Mouse (Mus musculus) neural tube, embryonic 14.5 days (tissue): ENCODE measurements at regions not wholly inside any gene's neighbourhood (a gene's known extent, or its start where the extent isn't known, plus 50 kb on each side); places are given as distances from the start of the nearest gene placed in this dataset.

ENCODE experiments used
- ATAC-seq: fragments of 200-750 bp; cut with Nextera tagmentation; 2 replicates; pipeline ENCODE4 v1.8.0; 2017; ENCODE audit warnings: low read depth, mild to moderate bottlenecking, moderate TSS enrichment, moderate library complexity
- H3K27ac ChIP-seq: fragments of 300-500 bp; sonication (generic); 2 replicates; pipeline ENCODE4 v1.5.1; 2014; ENCODE audit warnings: low read depth, mild to moderate bottlenecking, control low read depth, low read length, moderate library complexity, mixed read lengths
- H3K27me3 ChIP-seq: fragments of 300-500 bp; sonication (generic); 2 replicates; pipeline ENCODE4 v1.6.1; 2014; ENCODE audit warnings: low read length; ENCODE audit not compliant: control insufficient read depth, insufficient read depth
- H3K36me3 ChIP-seq: fragments of 300-500 bp; sonication (generic); 2 replicates; pipeline ENCODE4 v1.6.1; 2014; ENCODE audit warnings: low read length, mixed read lengths; ENCODE audit not compliant: control insufficient read depth, insufficient read depth
- H3K4me1 ChIP-seq: fragments of 300-500 bp; sonication (generic); 2 replicates; pipeline ENCODE4 v1.6.1; 2014; ENCODE audit warnings: low read length; ENCODE audit not compliant: control insufficient read depth, insufficient read depth
- H3K4me2 ChIP-seq: fragments of 300-500 bp; sonication (generic); 2 replicates; pipeline ENCODE4 v1.6.1; 2014; ENCODE audit warnings: mild to moderate bottlenecking, low read depth, low read length, control low read depth
- H3K4me3 ChIP-seq: fragments of 300-500 bp; sonication (generic); 2 replicates; pipeline ENCODE4 v1.5.1; 2014; ENCODE audit warnings: low read depth, low read length, control low read depth, mixed read lengths
- H3K9ac ChIP-seq: fragments of 300-500 bp; sonication (generic); replicated peaks from 2 replicates; pipeline ENCODE4 v1.6.1; 2014; ENCODE audit warnings: low read depth, mild to moderate bottlenecking, control low read depth, low read length, mixed read lengths
- H3K9me3 ChIP-seq: fragments of 300-500 bp; sonication (generic); 2 replicates; pipeline ENCODE4 v1.6.1; 2016; ENCODE audit warnings: low read length; ENCODE audit not compliant: control insufficient read depth
- WGBS: fragments of 180-500 bp; shearing (Covaris S2); extraction: QIAGEN DNeasy Blood & Tissue Kit; methylation state at CpG from one replicate; pipeline ENCODE4 v1.1.7; 2014; 5-methylcytosine and 5-hydroxymethylcytosine counted together

DNA sequence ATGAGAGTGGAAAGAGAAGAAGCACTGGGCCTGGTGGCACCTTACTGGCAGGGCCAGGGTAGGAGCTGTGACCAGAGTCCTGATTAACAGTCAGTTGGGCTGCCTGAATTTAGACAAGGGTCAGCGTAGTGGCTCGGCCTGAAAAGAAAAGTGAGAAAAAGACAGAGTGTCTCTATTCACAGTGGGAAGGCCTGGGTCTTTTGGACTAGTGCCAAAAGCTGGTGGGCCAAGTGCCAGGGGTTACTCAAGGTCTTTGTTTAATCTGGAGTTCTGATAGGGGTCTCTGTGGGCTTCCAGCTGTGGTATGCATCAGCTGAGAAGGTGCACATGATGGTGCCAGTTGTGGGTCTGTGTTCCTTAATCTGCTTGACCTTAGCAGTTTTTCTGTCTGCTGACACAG is 2129.4 kb upstream of the Pcdh20 start:
- no peak overlapping the region for H3K27ac ChIP-seq
- no peak overlapping the region for H3K4me2 ChIP-seq
- H3K4me3 ChIP-seq: no peak overlapping the region
- H3K27me3 ChIP-seq: no peaks in the 10 kb centered on the region
- no peaks in the 10 kb centered on the region for H3K9me3 ChIP-seq
- peak; percentile 61; the same call in 1 of the 2 replicates for ATAC-seq
- no peaks in the 10 kb centered on the region for H3K36me3 ChIP-seq
- H3K4me1 ChIP-seq: no peaks in the 10 kb centered on the region
- H3K9ac ChIP-seq: no peak overlapping the region
- WGBS: 39% methylated on average over 2 of the region's 2 CpGs
